Mouse (Mus musculus) limb, embryonic 12.5 days (tissue): ENCODE results near the gene Mphosph10. TPM values are rescaled to one million over a fixed set of nuclear protein-coding genes. Genes with fewer than 3 reads are reported as not detected.

Experiments
- ATAC-seq: fragments of 200-750 bp; cut with Nextera tagmentation; 2 replicates; pipeline ENCODE4 v1.8.0; 2017; ENCODE audit warnings: low read depth, moderate TSS enrichment; ENCODE audit not compliant: insufficient number of reproducible peaks, insufficient read depth, low FRiP score, low TSS enrichment
- H3K27ac ChIP-seq: fragments of 300-500 bp; sonication (generic); 2 replicates; pipeline ENCODE4 v1.5.1; 2016; ENCODE audit warnings: mild to moderate bottlenecking, moderate library complexity
- H3K27me3 ChIP-seq: fragments of 300-500 bp; sonication (generic); 2 replicates; pipeline ENCODE4 v1.6.1; 2016; ENCODE audit warnings: mild to moderate bottlenecking, moderate library complexity
- H3K36me3 ChIP-seq: fragments of 300-500 bp; sonication (generic); 2 replicates; pipeline ENCODE4 v1.6.1; 2016; ENCODE audit warnings: mild to moderate bottlenecking, moderate library complexity
- H3K4me1 ChIP-seq: fragments of 300-500 bp; sonication (generic); replicated peaks from 2 replicates; pipeline ENCODE4 v1.6.1; 2016
- H3K4me2 ChIP-seq: fragments of 300-500 bp; sonication (generic); 2 replicates; pipeline ENCODE4 v1.6.1; 2016; ENCODE audit warnings: mild to moderate bottlenecking, moderate library complexity
- H3K4me3 ChIP-seq: fragments of 300-500 bp; sonication (generic); replicated peaks from 2 replicates; pipeline ENCODE4 v1.5.1; 2016; ENCODE audit warnings: mild to moderate bottlenecking
- H3K9ac ChIP-seq: fragments of 300-500 bp; sonication (generic); replicated peaks from 2 replicates; pipeline ENCODE4 v1.6.1; 2016; ENCODE audit warnings: mild to moderate bottlenecking, moderate library complexity
- H3K9me3 ChIP-seq: fragments of 300-500 bp; sonication (generic); 2 replicates; pipeline ENCODE4 v1.6.1; 2016; ENCODE audit warnings: mild to moderate bottlenecking, moderate library complexity
- WGBS: fragments of 180-500 bp; shearing (Covaris S2); methylation state at CpG from one replicate; pipeline ENCODE4 v1.1.7; 2016; 5-methylcytosine and 5-hydroxymethylcytosine counted together
- polyA plus RNA-seq: library from polyadenylated mRNA; unstranded; fragments of >200 nt; fragmentation: Nextera tagmentation; extraction: Ambion mirVana; gene quantifications from 2 replicates; pipeline ENCODE4 v1.2.1, GENCODE M21; 2016

The Mphosph10 gene
- polyA plus RNA-seq, 1 experiment from 2014 or later: 52.4 TPM

DNA sequence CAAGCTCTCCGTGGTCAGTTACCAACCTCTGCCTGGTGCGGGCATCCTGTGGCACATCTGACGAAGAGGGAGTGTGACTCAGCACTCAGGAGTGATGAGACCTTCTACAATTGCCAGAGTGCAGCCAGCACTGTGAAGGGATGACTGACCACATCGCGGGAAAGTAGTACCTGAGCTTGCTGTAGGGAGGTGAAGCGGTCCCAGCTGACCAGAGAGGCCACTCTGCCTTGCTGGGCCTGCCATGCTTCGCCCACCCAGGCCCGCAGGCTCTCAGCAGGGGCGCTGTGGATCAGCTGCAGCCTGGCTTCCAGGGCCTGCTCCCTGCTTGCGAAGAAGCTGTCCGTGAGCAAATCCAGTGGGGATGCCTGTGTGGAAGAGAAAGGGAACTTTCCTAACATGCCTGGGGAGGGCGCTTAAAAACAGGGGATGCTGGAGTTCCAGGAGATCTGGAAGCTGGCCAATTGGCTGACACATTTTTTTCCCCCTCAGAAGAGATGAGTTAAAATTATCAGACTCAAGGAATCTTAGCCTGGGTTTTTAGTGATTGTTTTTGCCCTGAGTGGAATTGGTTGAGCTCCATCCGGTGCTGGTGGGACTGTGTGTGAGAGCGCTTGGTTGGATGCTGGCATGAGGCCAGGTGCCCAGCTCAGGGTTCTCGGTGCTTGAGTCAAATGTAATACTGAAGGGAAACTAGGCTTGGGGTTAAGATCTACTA lies 42.8 kb downstream of the Mphosph10 start:
- Histone ChIP-seq H3K4me3 (no peak overlapping the region), H3K4me1 (no peaks in the 10 kb centered on the region), H3K27me3 (no peaks in the 10 kb centered on the region), H3K9me3 (no peaks in the 10 kb centered on the region), H3K27ac (no peak overlapping the region), H3K9ac (no peak overlapping the region), H3K36me3 (peaks cover 79% of the 10 kb centered on the region), H3K4me2 (no peak overlapping the region)
- ATAC-seq: no peak
- 91% methylated on average over 15 of the region's 15 CpGs for WGBS

DNA sequence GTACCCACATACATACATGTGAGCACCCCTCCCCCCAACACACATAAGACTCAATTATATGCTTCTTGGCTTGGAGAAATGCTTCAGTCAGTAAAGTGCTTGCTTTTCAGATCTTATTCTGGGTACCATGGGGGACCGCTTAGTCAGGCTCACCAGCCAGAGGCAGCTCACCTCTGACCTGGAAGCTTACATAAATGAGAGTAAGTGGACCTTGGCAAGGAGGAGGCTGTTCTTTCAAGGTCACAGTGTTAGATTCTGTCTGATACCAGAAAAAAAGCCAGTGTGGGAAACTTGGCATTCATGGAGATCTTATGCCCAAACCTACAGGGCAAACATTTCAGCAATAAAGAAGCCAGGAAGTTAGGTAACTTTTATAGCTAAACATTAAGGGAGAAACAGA lies 44.3 kb downstream of the Mphosph10 start:
- peaks cover 66% of the 10 kb centered on the region for H3K36me3 ChIP-seq
- 88% methylated on average over 1 of the region's 1 CpGs for WGBS
- H3K9ac ChIP-seq: no peak overlapping the region
- no peak overlapping the region for H3K4me3 ChIP-seq
- no peak overlapping the region for H3K27ac ChIP-seq
- no peaks in the 10 kb centered on the region for H3K9me3 ChIP-seq
- no peaks in the 10 kb centered on the region for H3K27me3 ChIP-seq
- no peaks in the 10 kb centered on the region for H3K4me1 ChIP-seq
- ATAC-seq: no peak
- H3K4me2 ChIP-seq: no peak overlapping the region

DNA sequence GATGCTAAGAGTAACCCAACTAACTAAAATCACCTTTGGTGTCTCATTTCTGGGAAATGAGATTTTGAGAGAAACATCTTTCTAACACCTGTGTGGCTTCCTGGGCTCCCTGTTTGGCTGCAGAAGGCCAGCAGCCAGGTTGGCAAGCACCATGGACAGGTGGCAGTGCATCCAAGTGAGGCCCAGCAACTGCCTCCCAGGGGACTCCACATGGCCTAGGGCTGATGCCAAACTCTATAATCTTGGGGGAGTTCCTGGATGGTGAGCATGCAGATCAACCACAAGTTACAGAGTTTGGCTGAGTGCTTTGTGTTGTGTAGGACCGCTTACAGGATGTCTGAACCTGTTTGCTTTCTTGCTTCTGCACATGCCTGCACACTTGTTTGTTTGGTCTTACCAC lies 59.4 kb downstream of the Mphosph10 start:
- Histone ChIP-seq H3K9ac (no peak overlapping the region), H3K9me3 (no peaks in the 10 kb centered on the region), H3K4me2 (no peak overlapping the region), H3K36me3 (peaks cover 74% of the 10 kb centered on the region), H3K4me1 (no peaks in the 10 kb centered on the region), H3K27me3 (no peaks in the 10 kb centered on the region), H3K27ac (no peak overlapping the region), H3K4me3 (no peak overlapping the region)
- no peak for ATAC-seq
- WGBS: 89% methylated on average over 1 of the region's 1 CpGs

DNA sequence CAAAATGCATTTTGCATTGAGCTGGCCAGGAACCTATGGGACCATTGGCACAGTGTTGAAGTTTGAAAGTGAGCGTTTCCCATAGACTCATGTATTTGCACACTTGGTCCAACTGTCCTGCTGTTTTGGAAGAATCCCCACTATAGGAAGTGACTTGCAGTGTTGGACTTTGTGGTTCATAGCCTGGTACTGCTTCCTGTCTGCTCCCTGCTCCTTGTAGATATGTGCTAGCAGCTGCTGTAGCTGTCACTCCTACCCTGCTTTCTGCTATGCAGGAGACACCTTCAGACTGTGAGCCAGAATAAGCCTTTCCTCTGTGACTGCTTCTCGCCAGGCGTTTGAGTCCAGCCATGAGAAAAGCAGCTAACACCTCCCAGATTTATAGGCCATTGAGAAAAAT lies 60.8 kb downstream of the Mphosph10 start:
- no peak overlapping the region for H3K27ac ChIP-seq
- ATAC-seq: no peak
- no peak overlapping the region for H3K4me2 ChIP-seq
- no peaks in the 10 kb centered on the region for H3K27me3 ChIP-seq
- 85% methylated on average over 3 of the region's 3 CpGs for WGBS
- H3K9me3 ChIP-seq: no peaks in the 10 kb centered on the region
- no peak overlapping the region for H3K4me3 ChIP-seq
- H3K9ac ChIP-seq: no peak overlapping the region
- H3K4me1 ChIP-seq: no peaks in the 10 kb centered on the region
- peaks cover 64% of the 10 kb centered on the region for H3K36me3 ChIP-seq

DNA sequence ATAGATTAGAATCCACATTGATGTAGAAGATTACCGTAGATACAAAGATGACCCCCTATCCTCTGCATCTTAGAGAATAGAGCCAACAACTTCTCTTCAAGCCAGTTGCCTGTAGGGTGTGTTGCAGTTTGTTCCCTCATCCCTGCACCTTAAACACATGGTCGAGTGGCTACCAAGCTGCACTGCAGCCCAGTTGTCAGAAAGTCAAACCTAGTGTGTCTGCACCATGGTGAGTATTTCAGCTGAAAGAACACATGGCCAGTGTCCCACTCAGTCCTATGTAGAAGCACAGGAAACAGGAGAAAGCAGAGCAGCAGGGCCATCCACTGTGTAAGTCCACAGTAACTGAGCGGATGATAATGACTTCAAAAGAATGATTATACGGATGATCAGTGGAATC lies 64.6 kb downstream of the Mphosph10 start:
- WGBS: 89% methylated on average over 4 of the region's 4 CpGs
- no peak overlapping the region for H3K4me3 ChIP-seq
- H3K27ac ChIP-seq: no peak overlapping the region
- H3K27me3 ChIP-seq: no peaks in the 10 kb centered on the region
- no peak overlapping the region for H3K4me2 ChIP-seq
- H3K9me3 ChIP-seq: no peaks in the 10 kb centered on the region
- H3K36me3 ChIP-seq: peaks cover 47% of the 10 kb centered on the region; the same call in 1 of the 2 replicates
- no peak overlapping the region for H3K9ac ChIP-seq
- no peak for ATAC-seq
- no peaks in the 10 kb centered on the region for H3K4me1 ChIP-seq

DNA sequence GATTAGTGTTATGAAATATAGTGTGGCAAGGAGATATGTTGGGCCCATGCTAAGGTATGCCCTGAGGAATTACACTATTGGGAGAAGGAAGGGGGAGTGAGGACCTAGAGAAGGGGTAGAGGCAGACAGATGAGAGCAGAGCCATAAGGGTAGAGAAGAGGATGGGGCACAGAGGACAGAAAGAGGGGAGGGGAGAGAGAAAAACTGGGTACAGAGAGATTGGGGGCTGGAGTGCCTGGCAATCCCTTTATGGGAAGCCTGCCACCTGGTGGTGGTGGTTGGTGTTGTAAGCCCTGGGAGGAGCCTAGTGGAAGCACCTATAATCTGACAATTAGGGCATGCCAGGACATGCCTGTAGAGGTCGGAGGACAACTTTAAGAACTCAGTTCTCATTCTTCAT lies 65.2 kb downstream of the Mphosph10 start:
- no peak overlapping the region for H3K4me3 ChIP-seq
- no peaks in the 10 kb centered on the region for H3K9me3 ChIP-seq
- ATAC-seq: no peak
- WGBS: 12% methylated on average over 1 of the region's 1 CpGs
- no peaks in the 10 kb centered on the region for H3K27me3 ChIP-seq
- H3K4me2 ChIP-seq: no peak overlapping the region
- no peak overlapping the region for H3K27ac ChIP-seq
- H3K9ac ChIP-seq: no peak overlapping the region
- peaks cover 50% of the 10 kb centered on the region; the same call in 1 of the 2 replicates for H3K36me3 ChIP-seq
- no peaks in the 10 kb centered on the region for H3K4me1 ChIP-seq

Other genes starting within 250 kb of the Mphosph10 start
- 0.37 and 0.68 TPM in 2 replicates for gene Trpm1, start 238.4 kb downstream of the Mphosph10 start, polyA plus RNA-seq
- gene Mtmr10, start 104.6 kb downstream of the Mphosph10 start, polyA plus RNA-seq: 13.5 and 13.6 TPM in 2 replicates
- gene Fan1, start 18.2 kb downstream of the Mphosph10 start, polyA plus RNA-seq: 11.4 and 12.4 TPM in 2 replicates
- gene Mcee, start 339 bp upstream of the Mphosph10 start, polyA plus RNA-seq: 47.0 and 53.2 TPM in 2 replicates
- 6.8 and 7.6 TPM in 2 replicates for gene Apba2, start 109.4 kb upstream of the Mphosph10 start, polyA plus RNA-seq